Mouse (Mus musculus) left cerebral cortex, postnatal 14 days (tissue): ENCODE data around the gene Brsk2. TPM values are rescaled to one million over a fixed set of nuclear protein-coding genes. Genes with fewer than 3 reads are reported as not detected.
"Not testable (repeated sequence)": the region's sequence is repeated elsewhere in the genome, so short reads cannot be mapped to it uniquely, and the experiment has no call there.

ENCODE experiments used
- DNase-seq, 2 experiments: peaks; one replicate each; pipeline ENCODE4 v3.0.0; 2021 to 2022; ENCODE audit warnings: low spot score in 2 of 2, mixed read lengths in 1 of 2
- intact Hi-C: fragments of 180-260 bp; cut with DNase I; formaldehyde crosslinking; loops from one replicate; pipeline ENCODE4 v1.15.1; 2025
- long read RNA-seq, 2 experiments: library from polyadenylated mRNA; stranded (forward); transcript quantifications; one replicate each; pipeline ENCODE4 v2.0.0; 2021
- total RNA-seq, 2 experiments: library from RNA; stranded (reverse); gene quantifications; 2 replicates each; pipeline ENCODE4 v1.2.3; 2021

Gene Brsk2
- total RNA-seq, result 100 to 1,000 TPM; 200 to 202 TPM
- long read RNA-seq, experiment 1, full-length matches to known transcripts, result 12 of 130 reads
- long read RNA-seq, experiment 1, partial matches to known transcripts, result 51 of 130 reads
- long read RNA-seq, experiment 1, other reads (novel, unspliced or antisense), result 67 of 130 reads
- long read RNA-seq, experiment 2, full-length matches to known transcripts, result 18 of 130 reads
- long read RNA-seq, experiment 2, partial matches to known transcripts, result 33 of 130 reads
- long read RNA-seq, experiment 2, other reads (novel, unspliced or antisense), result 79 of 130 reads

- intact Hi-C loops, result loop anchor here (2.0 kb wide), 1 partner anchor 46 kb away; no protein-coding TSS in a partner anchor
These were observed at the start of gene Brsk2 for GRCm38 (mm10) chr7:141948906-141949798. Gene Brsk2 (plus strand): TSS chr7:141949751.

DNA sequence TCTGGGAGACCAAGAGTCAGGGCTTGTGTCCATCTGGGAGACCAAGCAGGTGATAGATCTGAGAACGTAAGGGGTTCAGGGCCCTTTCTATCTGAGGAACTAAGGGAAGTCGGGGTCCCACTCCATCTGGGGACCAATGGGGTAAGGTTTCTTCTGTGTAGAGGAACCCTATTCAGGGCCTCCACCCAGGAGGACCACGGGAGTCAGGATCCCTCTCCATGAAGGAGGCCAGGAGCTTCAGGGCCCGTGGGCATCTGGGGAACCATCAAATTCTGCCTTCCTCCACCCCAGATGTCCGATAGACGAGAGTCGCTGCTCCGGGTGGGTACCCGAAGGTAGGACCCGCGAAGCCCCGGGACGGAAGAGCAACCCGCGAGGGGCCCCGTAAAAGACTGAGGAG lies 47.7 kb upstream of the Brsk2 start:
- no peak for DNase-seq
- intact Hi-C loops, result loop anchor here (2.0 kb wide), 1 partner anchor 47 kb away; the partner anchor contains the start of gene Brsk2

More at GRCm38 (mm10) chr7:141948906-141949798, at the start of gene Brsk2:
- peak; percentile 98 to 99 for DNase-seq

- peak; percentile 99 for DNase-seq
- intact Hi-C loops, result loop anchor here (2.0 kb wide), 1 partner anchor 47 kb away; the partner anchor contains the start of gene Brsk2
These were observed 47.3 kb upstream of the Brsk2 start for GRCm38 (mm10) chr7:141902269-141902729.

GRCm38 (mm10) chr7:141902791-141903190 lies 46.8 kb upstream of the Brsk2 start:
- intact Hi-C loops, result loop anchor here (2.0 kb wide), 1 partner anchor 46 kb away; the partner anchor contains the start of gene Brsk2
- peak; percentile 64 to 77 for DNase-seq

DNA sequence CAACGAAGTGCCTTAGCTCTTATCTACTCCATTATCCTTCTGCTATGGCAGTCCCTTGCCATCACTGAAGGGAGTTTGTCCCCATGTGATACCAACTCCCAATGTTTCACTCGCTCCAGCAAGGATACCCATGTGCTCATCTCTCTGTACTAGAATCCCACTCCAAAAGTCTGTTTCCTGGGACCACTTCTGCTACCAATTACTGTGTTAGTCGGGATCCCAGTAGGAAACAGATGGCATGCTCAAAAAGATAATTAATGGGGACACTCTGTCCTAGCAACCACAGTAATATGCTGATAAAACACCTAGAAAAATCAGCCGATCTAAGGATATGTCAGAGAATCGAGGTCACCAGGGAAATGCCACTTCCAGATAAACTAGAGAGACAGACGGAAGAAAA lies 41.0 kb upstream of the Brsk2 start:
- no peak for DNase-seq

GRCm38 (mm10) chr7:141911305-141911704 lies 38.2 kb upstream of the Brsk2 start:
- intact Hi-C loops, result no loop called here
- DNase-seq, result no peak

More for the DNA sequence above, 41.0 kb upstream of the Brsk2 start:
- intact Hi-C loops, result no loop called here

GRCm38 (mm10) chr7:141918407-141918806 lies 31.1 kb upstream of the Brsk2 start, which contains the start of gene Tollip:
Gene Tollip (minus strand): TSS chr7:141918507.
- intact Hi-C loops, result no loop called here

DNA sequence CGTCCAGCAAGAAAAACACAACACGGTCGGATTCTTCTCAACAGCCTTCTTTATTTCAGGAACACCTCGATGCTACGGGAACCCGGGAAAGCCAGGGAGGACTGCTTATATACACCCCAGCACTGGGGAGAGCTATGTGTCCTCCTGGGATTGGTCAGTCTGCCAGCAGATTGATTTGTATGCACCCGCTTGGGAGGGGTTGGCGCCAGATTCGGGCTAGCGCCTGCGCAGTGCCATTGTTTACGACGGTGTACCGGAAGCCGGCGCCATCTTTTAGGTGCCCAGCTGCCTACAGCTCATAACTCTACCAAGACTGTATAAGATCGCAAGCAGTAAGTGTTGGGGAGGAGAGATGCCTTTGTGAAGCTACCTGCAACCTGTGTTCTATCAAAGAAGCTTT lies 25.4 kb upstream of the Brsk2 start:
- DNase-seq, intact Hi-C loops: not testable (repeated sequence)

More at GRCm38 (mm10) chr7:141918407-141918806, 31.1 kb upstream of the Brsk2 start, which contains the start of gene Tollip:
- no peak for DNase-seq

DNA sequence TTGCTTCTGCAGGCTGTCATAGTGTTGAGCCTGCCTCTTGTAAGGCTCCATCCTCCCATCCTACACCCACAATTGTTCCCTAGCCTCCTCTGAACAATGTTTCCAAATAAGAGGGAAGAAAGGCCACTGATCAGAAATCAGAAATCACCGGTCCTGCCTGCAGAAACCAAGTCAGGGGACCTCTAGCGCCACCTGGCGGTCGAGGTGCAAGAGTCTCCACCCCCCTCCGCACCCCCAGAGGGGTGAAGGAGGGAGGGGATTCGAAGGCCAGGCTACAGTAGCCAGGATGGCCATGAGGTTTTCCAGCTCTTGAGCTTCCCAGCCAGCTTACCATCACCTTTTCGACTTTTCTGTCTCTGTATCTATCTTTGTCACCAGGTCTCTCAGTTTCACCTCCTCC lies 24.6 kb upstream of the Brsk2 start:
- peak in 1 of 2 experiments; percentile 77 for DNase-seq
- intact Hi-C loops, result no loop called here

DNA sequence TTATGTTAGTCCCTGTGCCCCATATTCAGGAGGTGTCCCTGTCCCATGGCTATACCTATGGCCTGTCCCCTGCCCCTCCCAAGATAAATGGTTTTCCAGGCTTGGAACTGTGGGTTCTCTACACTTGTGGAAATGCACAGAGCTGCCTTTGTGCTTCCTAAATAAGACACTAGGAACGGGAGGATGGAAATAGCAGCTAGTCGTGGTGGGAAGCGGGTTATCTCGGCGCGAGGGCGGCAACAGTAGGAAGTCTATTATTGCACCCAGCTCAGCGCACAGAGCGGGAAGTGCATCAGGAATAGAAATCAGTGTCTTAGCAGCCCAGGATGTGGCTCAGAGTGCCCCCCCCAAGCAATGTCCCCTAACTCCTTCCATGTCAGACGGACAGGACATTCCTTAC lies 20.9 kb upstream of the Brsk2 start:
- intact Hi-C loops, result no loop called here
- DNase-seq, result peak; percentile 76 to 84

DNA sequence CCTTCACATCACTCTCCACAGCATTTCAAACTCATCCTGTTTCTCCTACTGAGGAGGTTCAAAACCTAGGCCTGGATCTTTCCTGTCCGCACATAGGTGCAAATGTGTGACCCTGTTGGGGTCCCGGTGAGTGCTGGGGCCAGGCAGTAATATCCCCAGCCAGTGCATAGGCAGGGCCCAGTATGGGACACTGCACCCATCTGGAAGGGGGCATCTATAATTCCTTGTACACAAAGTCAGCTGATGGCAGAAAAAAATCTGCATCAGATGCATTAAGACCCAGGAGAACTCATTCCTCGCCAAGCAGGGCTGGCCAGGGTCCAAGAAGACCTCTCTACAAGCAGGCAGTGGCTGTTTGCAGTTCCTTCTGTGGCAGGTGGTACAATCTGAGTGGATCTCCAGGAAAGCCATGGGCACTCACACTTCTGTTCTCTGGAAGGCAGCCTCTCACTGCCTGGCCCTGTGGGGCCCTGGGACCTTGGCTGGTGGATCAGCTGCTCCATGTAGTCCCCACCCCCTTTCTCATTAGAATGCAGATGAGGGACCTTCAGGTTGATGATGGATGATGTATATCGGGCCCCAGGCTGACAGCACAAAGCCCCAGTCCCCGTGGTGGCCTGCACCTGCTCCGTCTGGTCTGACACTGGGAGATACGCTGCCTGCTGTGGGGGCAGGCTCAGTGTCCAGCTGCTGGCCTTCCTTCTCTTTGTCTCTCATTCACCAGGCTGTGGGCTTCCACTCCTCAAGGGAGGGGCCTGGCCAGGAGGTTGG lies 15.2 kb upstream of the Brsk2 start:
- intact Hi-C loops, result no loop called here

DNA sequence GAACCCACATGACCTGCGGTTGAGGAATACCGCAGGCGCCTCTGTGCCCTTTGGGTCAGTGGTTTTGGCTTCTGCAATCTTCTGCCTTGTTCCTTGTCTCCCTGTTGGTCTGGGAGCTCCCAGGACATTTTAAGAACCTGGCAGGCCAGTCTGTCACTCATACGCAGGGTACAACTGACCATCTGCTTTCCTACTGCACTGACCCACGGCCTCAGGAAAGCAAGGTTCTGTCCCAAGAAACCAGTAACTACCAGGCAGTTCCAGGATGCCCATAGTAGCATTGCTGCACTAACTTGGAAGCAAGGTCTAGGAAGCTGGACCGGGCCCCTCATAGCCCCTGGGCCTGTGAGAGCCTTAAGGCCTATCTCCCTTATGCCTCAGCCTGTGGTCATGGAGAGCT lies 14.6 kb upstream of the Brsk2 start:
- no peak for DNase-seq
- intact Hi-C loops, result no loop called here

More for the DNA sequence above, 15.2 kb upstream of the Brsk2 start:
- no peak for DNase-seq

- intact Hi-C loops, result no loop called here
- DNase-seq, result no peak
These were observed 6.1 kb upstream of the Brsk2 start for GRCm38 (mm10) chr7:141943444-141943843.

DNA sequence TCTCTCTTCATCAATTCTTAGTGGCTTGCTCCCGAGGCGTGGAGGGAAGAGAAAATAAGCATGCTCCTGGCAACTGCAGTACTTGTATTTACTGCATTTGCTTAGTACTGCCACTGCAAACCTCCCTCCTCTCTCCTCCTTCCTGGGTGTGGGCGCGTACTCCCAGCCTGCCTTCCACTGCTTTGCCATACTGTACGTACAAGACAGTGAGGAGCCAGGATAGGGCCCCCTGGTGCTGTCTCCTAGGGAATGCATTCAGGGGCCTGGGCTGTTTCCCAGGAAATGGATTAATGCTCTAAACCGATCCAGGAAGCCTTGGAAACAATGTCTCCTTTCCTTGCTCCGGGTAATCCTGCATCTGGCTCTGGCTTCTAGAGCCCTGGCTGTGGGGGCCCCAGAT lies 3.6 kb upstream of the Brsk2 start:
- DNase-seq, result peak; percentile 86 to 89
- intact Hi-C loops, result no loop called here

- DNase-seq, result no peak
- intact Hi-C loops, result no loop called here
These were observed 2.0 kb upstream of the Brsk2 start for GRCm38 (mm10) chr7:141947512-141947911.

DNA sequence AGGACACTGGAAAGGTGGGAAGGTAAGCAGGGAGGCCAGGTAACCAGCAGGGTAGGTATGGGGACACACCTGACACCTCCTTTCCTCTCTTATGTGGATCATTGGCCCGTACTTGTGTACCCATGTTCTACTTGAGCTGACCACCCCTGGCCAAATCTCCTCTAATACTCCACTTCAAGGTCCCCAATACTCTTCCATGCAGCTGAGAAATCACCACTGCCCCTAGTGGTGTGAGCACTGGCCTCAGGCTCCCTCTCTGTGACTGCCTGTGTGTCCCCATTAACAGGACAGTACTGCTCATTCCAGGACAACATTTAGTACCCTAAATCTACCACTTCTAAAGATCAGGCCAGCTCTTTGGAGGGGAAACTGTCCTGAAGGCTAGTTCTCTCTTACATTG lies 1.5 kb upstream of the Brsk2 start:
- intact Hi-C loops, result loop anchor here (2.0 kb wide), 1 partner anchor 45 kb away; no protein-coding TSS in a partner anchor
- DNase-seq, result no peak

- intact Hi-C loops, result loop anchor here (2.0 kb wide), 1 partner anchor 47 kb away; no protein-coding TSS in a partner anchor
- no peak for DNase-seq
These were observed 200 bp downstream of the Brsk2 start for GRCm38 (mm10) chr7:141949799-141950103.

GRCm38 (mm10) chr7:141950104-141951013 lies 808 bp downstream of the Brsk2 start:
- DNase-seq, result peak; percentile 57 to 66
- intact Hi-C loops, result no loop called here
